Mouse (Mus musculus) mesoderm, embryonic 11.5 days (tissue): ENCODE measurements around the gene Cd248.
A peak's percentile ranks its signal among the peaks of the same experiment; 100 is the strongest.

Source experiments
- DNase-seq: peaks from one replicate; pipeline ENCODE4 v3.0.0-alpha.2; 2012; ENCODE audit warnings: low read depth, low spot score

The Cd248 gene

GRCm38 (mm10) chr19:5106731-5107191, 38.9 kb downstream of the Cd248 start, which contains the start of gene Rab1b:
Gene Rab1b (minus strand): TSS chr19:5107072.
- peak; percentile 99 for DNase-seq

GRCm38 (mm10) chr19:5107556-5108270, 39.8 kb downstream of the Cd248 start:
- no peak for DNase-seq

- DNase-seq = no peak
Measured at GRCm38 (mm10) chr19:5108271-5108575, 40.3 kb downstream of the Cd248 start.

- DNase-seq = no peak
Measured at GRCm38 (mm10) chr19:5108702-5109101, 40.8 kb downstream of the Cd248 start.

GRCm38 (mm10) chr19:5109659-5110453, 42.0 kb downstream of the Cd248 start:
- DNase-seq = no peak

- DNase-seq = no peak
Measured at GRCm38 (mm10) chr19:5113783-5114182, 45.9 kb downstream of the Cd248 start.

- peak; percentile 93 for DNase-seq
Measured at GRCm38 (mm10) chr19:5117494-5118383, 49.9 kb downstream of the Cd248 start.

GRCm38 (mm10) chr19:5118384-5118698, 50.5 kb downstream of the Cd248 start, which contains the start of gene Klc2:
Gene Klc2 (minus strand): TSS chr19:5118560.
- DNase-seq = no peak
